Mouse (Mus musculus) left cerebral cortex, adult 8-10 months (tissue): Measurements from ENCODE around the gene Gm3453. TPM values are rescaled to one million over a fixed set of nuclear protein-coding genes. Genes with fewer than 3 reads are reported as not detected.
"Not testable (repeated sequence)": the region's sequence is repeated elsewhere in the genome, so short reads cannot be mapped to it uniquely, and the experiment has no call there.

Experiments
- DNase-seq, 2 experiments: peaks; one replicate each; pipeline ENCODE4 v3.0.0; 2022; ENCODE audit warnings: low spot score in 2 of 2
- total RNA-seq, 4 experiments: library from RNA; stranded (reverse); gene quantifications; 2 replicates each; pipeline ENCODE4 v1.2.4; 2022

The Gm3453 gene
- not detected for total RNA-seq

DNA sequence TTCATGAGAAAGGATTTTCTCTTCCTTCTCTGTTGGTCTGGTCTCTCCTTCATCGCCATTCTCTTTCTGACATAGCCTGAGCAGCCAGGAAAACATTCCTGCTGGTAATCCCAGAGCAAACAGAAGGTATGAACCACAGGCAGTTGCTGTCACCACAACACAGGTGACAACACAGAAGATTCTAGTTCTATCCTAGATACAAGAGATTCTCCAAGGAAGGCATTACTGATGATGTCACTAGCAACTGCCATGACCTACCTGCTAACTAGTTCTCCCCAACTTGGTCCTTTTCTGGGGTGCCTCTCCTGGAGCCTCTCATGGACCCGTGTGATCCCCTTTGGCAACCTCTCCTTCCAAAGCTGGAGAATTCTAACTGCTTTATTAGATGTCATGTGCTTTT, at the start of gene Gm3453:
Gm3453 (minus strand) TSS at position 101 of the 400 bp plus-strand sequence.
- DNase-seq = not testable (repeated sequence)

DNA sequence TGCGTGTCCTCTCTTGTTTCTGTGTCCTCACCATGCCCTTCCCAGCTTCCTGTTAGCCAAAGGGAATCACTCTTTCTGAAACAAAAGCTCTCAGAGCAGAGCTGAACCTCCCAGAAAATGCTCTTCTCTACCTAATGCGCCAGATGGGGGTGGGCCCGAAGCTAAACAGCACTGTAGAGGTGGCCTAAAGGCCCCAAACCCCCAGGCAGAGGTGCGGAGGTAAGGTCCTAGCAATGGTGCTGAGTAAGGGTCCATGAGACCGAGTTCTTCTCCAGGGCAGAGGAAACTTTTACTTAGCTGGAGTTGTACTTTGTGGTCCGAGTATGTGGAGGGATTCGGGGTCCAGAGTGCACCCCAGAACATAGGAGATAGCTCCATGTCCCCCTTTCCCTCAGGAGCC, 8.2 kb upstream of the Gm3453 start:
- DNase-seq = peak in 1 of 2 experiments; percentile 7

DNA sequence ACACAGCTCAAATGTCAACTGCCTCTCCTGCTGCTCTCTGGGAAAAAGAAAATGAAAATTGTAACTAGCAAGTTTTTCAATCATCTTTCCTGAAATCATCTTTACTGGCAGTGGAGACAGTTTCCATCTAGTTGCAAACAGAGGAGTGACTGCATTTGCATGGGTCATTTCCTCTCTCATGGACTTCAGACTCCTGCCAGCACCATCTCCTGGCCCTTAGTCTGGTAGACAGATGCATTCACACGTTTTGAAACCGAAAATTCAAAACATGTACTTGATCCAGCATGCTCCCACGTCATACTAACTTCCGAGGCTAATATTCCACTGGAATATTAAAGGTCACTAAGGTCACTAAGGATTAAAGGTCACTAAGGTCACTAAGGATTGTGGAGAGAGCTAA, 16.5 kb downstream of the Gm3453 start:
- not testable (repeated sequence) for DNase-seq

DNA sequence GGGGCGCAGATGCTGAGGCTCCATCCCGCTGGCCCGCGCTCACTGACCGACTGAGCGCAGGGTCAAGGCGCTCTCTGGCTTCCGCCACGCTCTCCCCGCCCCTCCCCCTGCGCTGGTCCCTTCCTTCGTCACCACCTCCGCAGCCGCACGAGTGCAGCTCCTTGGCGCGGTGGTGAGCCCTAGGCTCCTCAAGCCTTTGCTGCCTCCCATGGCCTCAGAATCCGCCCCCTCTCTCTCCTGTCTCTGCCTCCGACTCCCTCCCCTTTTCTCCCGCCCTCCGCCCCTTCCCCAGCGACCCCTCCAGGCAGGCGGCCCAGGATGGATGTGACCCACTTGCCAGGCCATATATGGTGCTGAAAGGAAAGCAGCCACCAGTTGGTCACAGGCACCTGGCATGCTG, 17.3 kb downstream of the Gm3453 start, which contains the start of gene Gm3248:
Gm3248 (minus strand) TSS at position 111 of the 400 bp plus-strand sequence.
- peak in 1 of 2 experiments; percentile 11 for DNase-seq

DNA sequence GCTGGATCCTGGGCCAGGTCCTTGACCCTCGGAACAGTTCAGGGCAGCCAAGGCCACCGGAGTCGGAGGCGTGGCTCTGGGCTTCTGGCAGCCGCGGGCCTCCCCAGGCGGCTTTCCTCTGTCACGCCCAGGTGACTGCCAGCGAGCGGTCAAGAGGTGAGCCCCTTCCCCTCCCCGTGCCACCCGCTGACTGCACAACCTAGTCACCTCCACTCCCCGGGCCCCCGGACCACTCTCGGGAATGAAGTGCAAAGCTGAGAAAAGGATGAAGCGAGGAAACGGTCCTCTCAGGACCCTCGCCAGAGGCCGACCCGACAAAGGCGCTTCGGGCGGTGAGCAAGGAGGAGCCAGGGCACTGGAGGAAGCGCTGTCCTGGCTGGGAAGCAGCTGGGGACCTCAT, 17.8 kb downstream of the Gm3453 start:
- not testable (repeated sequence) for DNase-seq

DNA sequence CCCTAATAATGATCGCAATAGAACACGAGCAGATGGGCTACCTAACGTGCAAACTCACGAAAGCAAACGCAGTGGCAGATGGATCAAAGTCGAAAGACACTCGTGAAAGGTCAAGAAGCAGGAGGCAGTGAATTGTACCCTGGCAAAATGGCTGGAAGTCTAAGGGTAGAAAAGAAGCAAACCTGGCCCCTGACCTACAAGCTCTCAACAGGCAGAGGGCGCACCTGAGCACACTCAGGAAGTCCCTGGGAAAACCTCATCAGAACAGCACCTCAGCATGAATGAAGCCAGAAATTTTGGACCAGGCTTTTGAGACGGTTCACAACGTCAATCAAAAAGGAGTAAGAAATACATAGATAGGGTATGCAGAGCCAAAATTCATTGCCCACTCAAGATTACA, 18.5 kb downstream of the Gm3453 start:
- peak in 1 of 2 experiments; percentile 8 for DNase-seq

DNA sequence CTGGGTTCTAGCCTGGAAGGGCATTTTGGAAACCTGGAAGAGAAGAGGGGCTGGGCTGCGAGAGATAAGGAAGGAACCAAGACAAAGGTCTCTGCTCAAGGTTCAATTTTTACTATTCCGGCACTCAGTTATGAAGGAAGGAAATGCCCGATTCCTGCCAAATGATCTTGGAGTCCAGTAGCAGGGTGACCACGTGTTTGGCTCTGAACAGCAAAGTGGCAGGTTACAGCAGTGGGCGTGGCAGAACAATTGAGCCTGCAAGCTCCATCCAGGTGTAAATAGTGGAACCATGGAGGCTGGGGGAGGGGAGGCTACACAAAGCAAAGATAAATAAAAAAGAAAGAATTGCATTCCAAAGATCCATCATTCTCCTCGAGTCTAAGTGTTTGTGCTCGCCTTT, 55.7 kb downstream of the Gm3453 start:
- DNase-seq = not testable (repeated sequence)

Other genes with a start within 250 kb of the Gm3453 start
- 1 to 10 TPM in 1 of 4 experiments, under 1 TPM in 1, not detected in 2; 0.32 to 1.1 TPM for gene Gm3373, start 237.6 kb downstream of the Gm3453 start, total RNA-seq
- 1 to 10 TPM; 2.8 to 3.9 (median 3.0) TPM for gene Gm3383, start 171.2 kb downstream of the Gm3453 start, total RNA-seq
- not detected for gene Gm3424, start 148.8 kb downstream of the Gm3453 start, total RNA-seq
- gene Gm8237, start 98.8 kb downstream of the Gm3453 start, total RNA-seq = 1 to 10 TPM in 3 of 4 experiments, under 1 TPM in 1; 0.73 to 1.5 (median 1.1) TPM
- 1 to 10 TPM in 2 of 4 experiments, under 1 TPM in 2; 0.34 to 1.0 (median 0.97) TPM for gene Gm3248, start 17.4 kb downstream of the Gm3453 start, total RNA-seq
- gene Gm6337, start 79.1 kb upstream of the Gm3453 start, total RNA-seq = not detected
- under 1 TPM in 1 of 4 experiments, not detected in 3; 0.42 TPM for gene Gm8206, start 114.8 kb upstream of the Gm3453 start, total RNA-seq
- 1 to 10 TPM; 1.0 to 1.2 (median 1.1) TPM for gene Gm3468, start 129.5 kb upstream of the Gm3453 start, total RNA-seq
- not detected for gene Gm3476, start 146.7 kb upstream of the Gm3453 start, total RNA-seq
- gene Gm21560, start 240.2 kb upstream of the Gm3453 start, total RNA-seq = 1 to 10 TPM in 1 of 4 experiments, under 1 TPM in 3; 0.74 to 1.5 (median 0.90) TPM